Mouse (Mus musculus) left cerebral cortex, postnatal 10 days (tissue): ENCODE data around the gene Ccdc121. TPM values are rescaled to one million over a fixed set of nuclear protein-coding genes. Genes with fewer than 3 reads are reported as not detected.

Experiments used
- DNase-seq, 2 experiments: peaks; one replicate each; pipeline ENCODE4 v3.0.0; 2021 to 2022; ENCODE audit warnings: low spot score in 2 of 2, mixed read lengths in 1 of 2; ENCODE audit errors: extremely low spot score in 1 of 2
- intact Hi-C: fragments of 180-260 bp; cut with DNase I; formaldehyde crosslinking; loops from one replicate; pipeline ENCODE4 v1.15.1; 2025
- total RNA-seq, 2 experiments: library from RNA; stranded (reverse); gene quantifications; 2 replicates each; pipeline ENCODE4 v1.2.3; 2021

Ccdc121 gene
- under 1 TPM; 0.18 to 0.66 TPM for total RNA-seq

DNA sequence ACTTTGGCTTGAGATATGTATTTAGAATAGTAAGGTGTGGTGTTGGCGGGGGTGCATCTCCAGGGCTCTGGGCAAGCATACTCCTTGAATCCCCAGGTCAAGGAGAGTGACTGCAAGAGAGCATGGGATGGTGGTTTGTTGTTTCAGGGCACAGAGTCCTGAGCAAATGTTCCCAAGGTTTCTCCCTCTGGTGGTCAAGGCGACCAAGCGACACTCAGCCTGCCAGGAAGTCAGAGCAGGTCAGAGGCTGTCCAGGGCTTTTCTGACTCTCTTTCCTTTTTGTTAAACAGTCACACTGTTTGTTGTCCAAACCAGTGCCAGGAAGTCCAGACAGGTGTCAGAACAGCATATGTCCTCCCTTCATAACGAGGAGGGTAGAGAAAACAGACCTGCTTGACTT lies at the start of gene Ccdc121:
Ccdc121 (minus strand) TSS at position 145 of the 400 bp plus-strand sequence.
- DNase-seq: no peak
- intact Hi-C loops: no loop called here

DNA sequence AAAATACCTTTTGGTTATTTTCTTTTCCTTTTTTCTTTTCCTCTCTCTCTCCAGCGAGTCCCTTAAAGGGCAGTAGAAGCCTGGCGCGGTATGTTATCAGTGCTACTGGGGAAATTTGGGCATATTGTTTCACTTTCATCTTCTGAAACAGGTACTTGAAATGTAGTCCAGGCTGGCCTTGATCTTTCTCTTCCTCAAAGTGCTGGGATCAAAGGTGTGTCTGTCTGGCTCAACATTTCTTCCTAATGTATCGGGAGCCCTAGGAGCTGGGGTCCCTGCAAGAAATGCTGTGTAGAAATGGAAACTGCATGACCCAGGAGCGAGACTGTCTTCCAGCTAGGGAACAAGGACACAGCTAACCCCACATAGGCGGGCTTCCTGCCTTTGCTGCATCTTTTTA lies 49.1 kb upstream of the Ccdc121 start:
- intact Hi-C loops: no loop called here
- DNase-seq: no peak

DNA sequence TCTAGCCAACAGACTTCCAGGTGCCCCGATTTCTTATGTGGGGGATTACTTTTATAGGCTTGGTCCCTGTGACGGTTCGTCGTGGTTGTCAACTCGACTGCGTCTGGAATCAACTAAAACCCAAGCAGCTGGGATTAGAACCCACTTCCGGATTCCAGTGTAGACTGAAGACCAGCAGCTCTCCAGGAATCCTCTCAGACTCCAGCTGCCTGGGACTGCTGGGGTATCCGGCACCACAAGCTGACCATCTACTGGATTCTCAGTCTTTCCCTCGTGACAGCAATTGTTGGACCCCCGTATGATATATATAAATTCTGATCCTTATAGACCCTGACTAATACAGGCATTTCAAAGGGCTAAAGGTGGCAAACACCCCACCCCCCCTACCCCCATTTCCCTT lies 48.4 kb upstream of the Ccdc121 start:
- no peak for DNase-seq
- intact Hi-C loops: no loop called here

DNA sequence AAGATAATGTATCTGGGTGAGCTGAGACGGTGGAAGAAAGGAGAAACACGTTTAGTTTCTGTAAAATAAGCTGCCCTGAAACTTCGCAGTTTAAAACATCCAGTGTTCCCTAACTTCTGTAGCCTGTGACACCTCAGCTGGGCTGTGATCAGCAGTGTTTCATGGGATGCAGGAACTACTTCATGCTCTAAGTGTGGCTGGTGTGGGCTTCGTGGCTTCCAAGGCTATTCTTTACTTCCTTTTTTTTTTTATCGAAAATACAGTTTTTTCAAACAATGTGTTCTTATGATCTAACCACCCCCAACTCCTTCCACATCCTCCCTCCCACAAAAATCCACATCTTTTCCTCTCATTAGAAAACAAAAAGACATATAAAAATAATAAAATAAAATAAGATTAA lies 44.2 kb upstream of the Ccdc121 start:
- DNase-seq: no peak
- intact Hi-C loops: no loop called here

DNA sequence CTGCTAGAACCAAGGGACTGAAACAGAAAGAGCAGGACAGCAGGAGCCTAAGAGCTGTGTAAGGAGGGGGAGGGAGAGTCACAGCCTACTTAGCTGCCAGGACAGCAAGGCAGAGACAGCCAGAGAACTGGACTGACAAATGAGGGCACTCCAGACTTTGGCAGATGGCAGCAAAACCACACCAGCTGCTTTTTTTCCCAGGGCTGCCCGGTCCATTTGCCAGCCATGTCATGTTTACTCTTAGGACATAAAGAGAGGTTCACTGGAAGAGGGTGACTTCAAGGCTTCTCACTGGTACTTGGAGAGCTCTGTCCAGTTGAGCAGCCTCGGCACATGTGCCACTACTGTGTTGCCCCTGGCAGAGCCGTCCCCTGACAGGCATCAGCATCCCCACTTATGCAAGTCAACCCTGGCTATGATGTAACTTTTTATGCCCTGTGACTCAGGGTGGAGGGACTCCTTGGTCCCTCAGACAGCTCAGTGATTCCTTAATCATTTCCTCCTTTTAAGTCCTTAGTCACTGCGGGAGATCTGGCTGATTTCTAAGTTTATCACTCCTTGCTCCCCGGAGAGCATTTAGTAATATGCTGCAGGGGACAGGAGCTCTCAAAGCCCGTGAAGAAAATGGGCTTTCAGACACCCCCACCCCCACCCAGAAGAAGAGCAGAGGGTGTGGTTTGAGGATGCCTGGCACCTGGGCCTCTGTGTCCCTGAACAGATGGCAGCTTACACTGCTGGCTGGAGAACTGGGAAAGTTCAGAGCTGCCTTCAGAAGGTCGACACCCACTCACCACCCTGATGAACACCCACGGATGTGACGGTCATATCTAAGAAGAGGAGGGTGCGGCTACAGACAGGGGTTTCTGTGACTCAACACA lies 41.5 kb upstream of the Ccdc121 start:
- no peak for DNase-seq
- intact Hi-C loops: no loop called here

DNA sequence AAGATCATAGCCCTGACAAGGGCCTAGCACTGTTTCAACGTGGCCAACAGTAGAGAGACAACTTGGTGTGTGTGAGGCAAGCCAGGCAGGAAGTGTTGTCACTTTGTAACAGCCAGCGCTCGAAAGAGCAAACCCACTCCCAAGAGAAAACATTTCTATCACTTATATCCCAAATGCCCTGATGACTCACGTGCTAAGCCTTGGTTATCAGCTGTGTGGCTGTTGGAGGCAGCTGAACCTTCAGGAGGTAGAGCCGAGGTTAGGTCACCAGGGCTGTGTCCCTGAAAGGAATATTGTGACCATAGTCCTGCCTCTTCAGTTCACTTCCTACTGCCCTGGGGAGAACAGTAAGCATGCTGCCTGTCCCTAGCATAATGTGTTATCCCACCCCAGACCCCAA lies 39.6 kb upstream of the Ccdc121 start:
- no peak for DNase-seq
- intact Hi-C loops: no loop called here

DNA sequence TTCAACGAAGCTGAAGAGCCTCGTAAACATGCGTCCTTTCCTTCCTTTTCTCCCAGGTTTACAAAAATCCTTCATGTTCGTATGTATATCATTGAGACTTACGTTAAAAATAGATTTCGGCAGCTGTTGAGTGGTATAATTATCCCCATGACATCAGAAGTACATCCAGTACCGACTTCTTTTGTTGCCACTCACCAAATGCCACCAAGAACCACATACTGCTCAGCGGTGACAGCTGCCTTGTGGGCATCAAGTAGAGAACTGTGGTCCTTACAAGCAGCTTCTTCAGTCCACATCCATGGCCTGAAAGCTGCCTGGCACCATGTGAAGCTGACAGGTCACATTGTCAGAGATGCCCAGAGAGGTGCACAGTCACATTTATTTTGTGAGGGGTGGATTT lies 38.7 kb upstream of the Ccdc121 start:
- DNase-seq: no peak
- intact Hi-C loops: loop anchor here (5.0 to 10.0 kb wide), 3 partner anchors 67 to 278 kb away; no protein-coding TSS in a partner anchor

DNA sequence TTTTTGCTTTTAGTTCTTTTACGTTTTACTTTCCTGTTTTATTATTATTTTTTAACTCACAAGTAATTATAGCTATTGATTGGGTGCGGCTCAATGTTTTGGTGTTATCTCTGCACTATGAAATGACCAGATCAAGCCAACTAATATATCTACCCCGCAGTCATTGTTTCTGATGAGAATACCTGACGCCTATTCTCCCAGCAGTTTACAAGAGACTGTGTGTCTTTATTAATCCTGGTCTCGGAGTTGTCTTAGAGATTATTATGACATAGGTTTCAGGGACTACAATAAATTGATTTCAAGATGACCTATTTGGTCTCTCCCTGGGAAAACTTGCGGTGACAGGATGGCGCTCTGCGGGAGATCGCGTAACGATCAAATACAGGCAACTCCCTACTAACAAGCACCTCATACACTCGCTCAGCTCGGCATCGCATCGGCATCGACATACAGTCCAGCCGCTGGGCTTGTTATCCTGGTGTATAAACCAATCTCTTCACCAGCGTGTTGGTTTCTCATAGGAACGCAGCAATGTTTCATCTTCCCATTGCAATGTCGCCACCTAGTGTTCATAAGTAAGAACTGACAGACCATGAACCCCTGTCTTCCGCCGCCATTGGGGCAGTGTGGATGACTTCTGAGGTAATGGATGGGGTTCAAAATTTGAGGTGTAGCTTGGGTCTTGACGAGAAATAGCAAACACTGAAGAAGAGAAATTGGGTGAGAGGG lies 34.0 kb upstream of the Ccdc121 start:
- peak; percentile 44 to 81 for DNase-seq
- intact Hi-C loops: loop anchor here (5.0 to 10.0 kb wide), 3 partner anchors 72 to 273 kb away; no protein-coding TSS in a partner anchor

DNA sequence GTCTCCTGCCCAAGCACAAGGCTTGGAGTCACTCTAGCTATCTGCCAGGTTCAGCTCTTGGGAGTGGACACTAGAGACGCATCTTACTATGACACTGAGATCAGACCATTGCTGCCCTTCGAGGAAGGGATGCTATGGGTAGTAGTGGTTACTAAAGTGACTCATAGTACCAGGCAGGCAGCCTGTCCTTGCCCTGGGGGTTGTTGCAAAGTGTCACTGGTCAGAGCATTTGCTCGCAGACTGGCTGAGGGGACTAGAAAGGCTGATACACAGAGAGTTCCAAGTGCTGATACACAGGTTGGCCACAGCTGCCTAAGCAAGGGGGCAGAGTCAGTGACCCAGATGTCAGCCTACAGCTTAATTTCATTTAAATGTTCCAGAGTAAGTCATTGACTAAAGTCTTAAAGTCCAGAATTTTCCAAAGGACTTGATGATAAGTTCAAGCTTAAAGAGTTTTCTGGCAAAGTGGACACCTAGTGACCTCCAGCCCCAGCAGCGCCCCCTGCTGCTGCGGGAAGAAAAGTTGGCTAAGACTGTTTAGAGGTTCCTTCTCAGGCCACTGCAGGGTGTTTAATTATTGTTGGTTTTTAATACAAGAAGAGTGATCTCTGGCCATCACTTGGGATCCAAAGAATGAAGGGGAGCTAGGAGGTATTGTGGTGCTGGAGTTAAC lies 32.6 kb upstream of the Ccdc121 start:
- no peak for DNase-seq
- intact Hi-C loops: loop anchor here (10.0 kb wide), 1 partner anchor 79 kb away; no protein-coding TSS in a partner anchor

DNA sequence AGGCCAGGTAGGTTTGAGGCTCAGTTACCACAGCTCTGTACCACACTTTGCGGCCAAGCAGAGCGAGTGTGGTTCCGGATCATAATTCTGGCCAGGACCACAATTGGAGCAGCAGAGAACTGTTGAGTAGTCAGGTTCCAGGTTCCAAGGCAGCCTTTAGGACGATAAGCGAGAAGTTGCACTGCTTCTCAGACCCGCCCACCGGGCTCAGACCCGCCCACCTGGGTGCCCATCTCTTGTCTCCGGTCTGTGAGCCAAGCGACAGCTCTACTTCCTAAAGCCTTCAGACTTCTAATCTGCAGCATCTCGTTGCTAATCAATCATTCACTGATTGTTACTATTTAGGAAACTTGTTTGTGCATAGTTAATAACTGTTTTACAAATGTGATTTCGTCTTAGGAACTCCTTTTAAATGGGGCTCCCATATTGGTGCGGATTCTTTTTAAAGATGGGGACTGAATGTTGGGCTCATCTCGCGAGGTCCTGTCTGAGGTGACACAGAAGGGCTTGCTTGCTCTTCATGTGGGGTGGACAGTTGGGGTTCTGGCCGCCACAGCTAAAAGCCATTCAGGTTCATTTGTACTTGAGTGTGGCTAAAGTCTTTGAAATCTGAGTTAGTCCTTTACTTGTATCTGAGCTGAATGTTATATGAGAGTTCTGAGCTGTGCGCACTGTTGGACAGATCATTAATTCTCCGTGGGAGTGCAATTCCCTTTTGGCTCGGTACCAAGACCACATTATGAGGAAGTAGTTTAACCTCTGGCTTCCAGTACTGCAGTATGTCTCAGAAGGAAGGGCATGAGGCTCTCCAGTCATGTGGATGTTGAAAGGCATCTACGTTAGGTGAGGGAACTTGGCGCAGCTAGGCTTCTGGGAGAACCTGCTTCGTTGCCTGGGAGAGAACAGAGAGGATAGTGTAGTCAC lies 28.9 kb upstream of the Ccdc121 start:
- no peak for DNase-seq
- intact Hi-C loops: loop anchor here (10.0 kb wide), 1 partner anchor 75 kb away; no protein-coding TSS in a partner anchor

DNA sequence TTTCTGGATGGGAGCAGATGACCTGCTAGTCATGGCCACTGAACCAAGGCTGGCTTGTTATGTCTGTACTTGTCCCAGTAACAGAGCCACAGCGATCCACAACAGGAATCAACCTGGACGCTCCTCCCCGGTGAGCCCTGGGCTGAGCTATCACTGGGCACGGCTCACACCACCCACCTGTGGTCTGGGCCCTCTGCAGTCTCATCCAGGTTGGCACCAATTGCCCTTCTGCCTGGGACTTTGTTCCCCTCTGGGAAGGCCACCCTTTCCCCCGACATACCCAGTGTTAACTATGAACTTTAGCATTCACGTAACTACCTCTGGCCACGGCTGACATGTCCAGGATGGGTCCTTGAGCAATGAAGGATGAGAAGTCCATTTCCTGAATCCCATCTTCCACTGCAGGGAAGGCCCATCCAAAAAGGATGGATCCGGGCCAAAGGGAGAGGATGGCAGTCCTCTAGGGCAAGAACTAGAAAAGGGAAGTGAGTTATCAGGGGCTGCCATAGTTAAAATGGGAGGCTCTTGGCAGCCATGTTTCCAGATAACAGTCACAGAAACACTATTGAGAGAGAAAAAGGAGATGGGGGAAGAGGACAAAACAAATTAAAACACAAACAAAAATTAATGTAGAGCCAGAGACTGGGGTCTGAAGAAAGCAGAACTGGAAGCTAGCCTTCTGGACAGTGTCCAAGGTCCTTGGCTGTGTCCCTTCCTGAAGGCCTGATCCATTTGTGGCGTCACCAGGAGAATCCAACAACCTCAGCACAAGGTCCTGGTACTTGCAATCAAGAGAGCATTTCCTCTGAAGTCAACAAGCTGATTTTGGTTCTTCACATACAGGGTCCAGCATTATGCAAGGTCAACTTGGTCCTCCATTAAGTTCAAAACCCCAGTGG lies 26.6 kb upstream of the Ccdc121 start:
- intact Hi-C loops: no loop called here
- DNase-seq: no peak

DNA sequence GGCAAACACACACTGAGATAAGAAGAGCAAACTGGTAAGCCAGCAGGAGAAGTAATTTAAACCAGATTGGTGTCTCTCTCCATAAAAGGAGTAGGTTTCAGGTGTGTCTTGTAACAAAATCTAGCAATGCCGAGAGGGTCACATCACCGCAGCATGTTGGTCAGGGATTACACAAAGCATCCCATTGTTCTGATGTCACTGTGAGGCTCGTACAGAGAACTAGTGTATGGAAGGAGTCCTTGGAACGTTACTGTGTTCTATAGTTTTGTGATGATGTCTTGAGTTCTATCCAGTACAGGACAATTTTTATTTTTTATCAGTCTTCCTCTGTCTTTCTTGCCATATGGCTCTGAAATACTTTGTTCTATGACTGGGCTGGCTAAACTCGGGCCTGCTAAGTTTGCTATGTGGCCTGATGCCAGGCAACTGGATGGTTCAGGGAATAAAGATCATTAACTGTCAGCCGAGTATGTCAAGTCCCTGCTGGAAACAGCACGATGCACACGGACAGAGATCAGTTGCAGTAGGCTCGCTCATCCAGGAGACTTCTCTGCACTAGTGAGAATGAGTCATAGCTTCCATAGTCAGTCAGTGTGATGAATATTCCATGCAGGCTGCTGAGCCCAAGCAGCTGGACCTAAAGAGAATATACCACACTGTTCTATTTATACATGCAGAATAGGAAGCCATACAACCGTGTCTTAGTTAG lies 24.1 kb upstream of the Ccdc121 start:
- intact Hi-C loops: no loop called here
- DNase-seq: peak in 1 of 2 experiments; percentile 37

DNA sequence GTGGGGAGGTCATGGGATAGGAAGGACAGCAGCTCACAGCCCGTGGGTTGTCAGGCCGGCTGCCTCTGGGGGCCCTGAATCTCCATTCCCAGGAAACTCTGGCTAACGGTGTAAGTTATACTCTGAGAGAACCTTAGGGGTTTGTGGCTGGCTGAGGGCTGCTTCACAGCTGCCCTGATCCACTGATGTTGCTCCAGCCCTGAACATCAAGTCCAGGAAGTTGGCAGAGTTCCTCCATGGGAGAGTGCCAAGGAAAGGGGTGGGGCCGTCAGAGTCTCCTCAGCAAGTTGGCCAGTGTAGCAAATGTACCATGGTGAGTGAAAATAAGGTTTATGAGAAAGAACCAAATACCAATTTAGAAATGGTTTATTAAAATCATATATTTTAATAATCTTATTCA lies 18.1 kb upstream of the Ccdc121 start:
- intact Hi-C loops: no loop called here
- DNase-seq: peak in 1 of 2 experiments; percentile 82

DNA sequence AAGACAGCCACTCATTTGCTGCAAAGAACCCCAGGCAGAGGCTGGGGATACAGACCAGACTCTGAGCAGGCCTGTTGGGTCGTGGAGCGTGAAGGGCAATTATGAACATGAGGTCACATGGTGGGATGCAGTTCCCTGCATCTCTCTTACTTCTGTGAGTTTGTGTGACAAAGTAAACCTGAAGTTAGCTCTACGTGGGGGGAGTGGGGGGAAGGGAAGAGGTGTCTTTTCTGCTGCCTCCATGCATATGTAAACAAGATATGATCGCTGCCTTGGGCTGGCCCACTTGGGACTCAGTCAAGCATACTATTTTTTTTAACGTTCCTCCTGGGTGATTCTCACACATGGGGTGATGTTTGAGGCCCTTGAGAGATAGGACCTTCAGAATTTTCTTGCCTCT lies 14.7 kb upstream of the Ccdc121 start:
- no peak for DNase-seq
- intact Hi-C loops: no loop called here

DNA sequence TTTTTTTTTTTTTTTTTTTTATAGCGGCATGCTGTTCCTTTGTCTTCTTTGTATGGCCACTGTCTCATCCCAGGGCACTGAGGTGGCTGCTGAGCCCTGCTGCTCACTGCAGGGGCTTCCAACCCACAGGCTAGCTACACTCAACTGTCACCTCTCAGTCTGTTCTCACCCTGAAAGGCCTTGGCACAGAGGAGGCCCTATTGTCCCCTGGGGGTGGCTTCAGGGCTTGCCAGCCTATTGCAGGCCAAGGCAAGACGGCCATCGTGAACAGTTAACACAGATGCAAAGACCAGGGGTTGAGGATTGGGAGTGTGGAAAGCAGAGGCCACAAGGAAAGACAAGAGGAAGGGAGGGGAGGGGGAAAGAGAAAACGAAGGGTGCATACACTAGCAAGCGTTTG lies 12.6 kb upstream of the Ccdc121 start:
- intact Hi-C loops: no loop called here
- no peak for DNase-seq

DNA sequence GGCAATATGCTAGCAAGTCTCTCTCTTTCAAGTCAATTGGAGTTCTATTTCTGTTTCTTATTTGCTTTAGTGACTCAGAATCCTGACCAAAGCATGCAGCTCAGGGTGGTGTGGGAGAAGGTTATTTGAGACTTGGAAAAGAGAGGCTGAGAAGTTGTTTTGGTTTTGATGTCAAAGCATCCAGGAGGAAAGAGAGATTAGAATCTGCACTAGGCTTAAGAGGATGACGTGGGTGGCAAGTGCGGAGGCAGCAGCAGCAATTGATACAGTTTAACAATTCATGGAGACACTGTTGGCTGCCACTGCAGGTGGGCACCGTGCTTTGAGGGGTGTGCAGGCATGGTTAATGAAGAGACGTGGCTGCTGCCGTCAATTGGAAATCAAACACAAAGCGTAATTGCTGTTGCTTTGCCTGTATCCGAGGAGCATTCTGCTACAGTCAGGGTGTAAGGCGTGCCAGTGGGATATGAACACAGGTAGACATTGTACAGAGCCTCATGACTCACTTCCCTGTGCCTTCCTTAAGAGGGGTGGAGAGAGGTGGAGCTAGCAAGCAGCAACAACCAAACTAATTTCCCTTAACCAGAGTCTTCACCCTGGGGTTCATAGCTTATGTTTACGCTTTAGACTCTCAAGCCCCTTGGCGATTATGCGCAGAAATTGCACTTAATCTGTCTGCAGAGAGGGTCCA lies 10.3 kb upstream of the Ccdc121 start:
- DNase-seq: no peak
- intact Hi-C loops: no loop called here
